Mouse (Mus musculus) erythroblast, embryonic 14.5 days (primary cell): ENCODE data around the gene Bex6.

Experiments used
- GATA1 ChIP-seq: IDR thresholded peaks from 2 replicates; pipeline ENCODE4 v1.6.1; 2012; ENCODE audit warnings: low read length, inconsistent platforms, mixed read lengths
- TAL1 ChIP-seq: IDR thresholded peaks from 3 replicates; pipeline ENCODE4 v1.6.1; 2012; ENCODE audit warnings: low read length, inconsistent platforms, mixed read lengths

- no peak for TF ChIP-seq GATA1
- TF ChIP-seq TAL1: no peak
Measured at GRCm38 (mm10) chr16:32153976-32154375, 25.6 kb upstream of the Bex6 start.
